Mouse (Mus musculus): ENCODE results near the gene Kctd19. TPM values are rescaled to one million over a fixed set of nuclear protein-coding genes. Genes with fewer than 3 reads are reported as not detected.

Gene Kctd19
- 0.27 and 0.32 TPM in 2 replicates for polyA plus RNA-seq (2012; rRNA removed)

DNA sequence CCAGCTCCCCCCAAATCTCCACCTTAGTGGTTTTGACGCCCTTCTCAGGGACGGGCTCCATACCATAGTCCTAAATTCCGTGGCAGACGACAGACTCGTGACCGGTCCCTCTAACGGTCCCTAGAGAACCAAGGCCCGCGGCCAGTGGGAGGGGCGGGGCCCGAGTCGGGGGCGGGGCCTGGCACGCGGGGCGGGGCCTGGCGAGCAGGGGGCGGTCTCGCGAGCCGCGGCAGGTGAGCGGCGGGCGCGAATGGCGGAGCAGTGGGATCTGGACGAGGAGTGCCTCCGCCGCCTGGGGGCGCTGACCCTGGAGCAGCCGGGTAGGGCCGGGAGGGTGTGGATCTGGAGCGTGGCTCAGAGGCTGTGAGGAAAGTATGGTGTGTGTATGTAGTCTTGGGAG lies at the start of gene Kctd19, which contains the start of gene Lrrc36:
Gene Kctd19, minus strand, starts transcription at position 112 of the 400 bp plus-strand sequence.
Gene Lrrc36, plus strand, starts transcription at position 181 of the 400 bp plus-strand sequence.
- peak; percentile 63 for DNase-seq
- Histone ChIP-seq H3K4me1 (ENCODE audit: control insufficient read depth, insufficient read depth, low read length) (0 out of 2 replicates have a peak, but pooled peaks cover 3% of the 10 kb centered on the region), H3K4me3 (replicated peaks; ENCODE audit: extremely low read depth, low read depth, low read length) (peak within 1 kb of the TSS; percentile 16)
- WGBS, result 2% methylated on average over 34 of the region's 34 CpGs
- TF ChIP-seq CTCF (IDR thresholded peaks at IDR 0.05; ENCODE audit: insufficient read depth, low read length), result no peak
- no peak for TF ChIP-seq POLR2A (IDR thresholded peaks at IDR 0.05; ENCODE audit: borderline replicate concordance, extremely low read depth, low read depth, low read length)

DNA sequence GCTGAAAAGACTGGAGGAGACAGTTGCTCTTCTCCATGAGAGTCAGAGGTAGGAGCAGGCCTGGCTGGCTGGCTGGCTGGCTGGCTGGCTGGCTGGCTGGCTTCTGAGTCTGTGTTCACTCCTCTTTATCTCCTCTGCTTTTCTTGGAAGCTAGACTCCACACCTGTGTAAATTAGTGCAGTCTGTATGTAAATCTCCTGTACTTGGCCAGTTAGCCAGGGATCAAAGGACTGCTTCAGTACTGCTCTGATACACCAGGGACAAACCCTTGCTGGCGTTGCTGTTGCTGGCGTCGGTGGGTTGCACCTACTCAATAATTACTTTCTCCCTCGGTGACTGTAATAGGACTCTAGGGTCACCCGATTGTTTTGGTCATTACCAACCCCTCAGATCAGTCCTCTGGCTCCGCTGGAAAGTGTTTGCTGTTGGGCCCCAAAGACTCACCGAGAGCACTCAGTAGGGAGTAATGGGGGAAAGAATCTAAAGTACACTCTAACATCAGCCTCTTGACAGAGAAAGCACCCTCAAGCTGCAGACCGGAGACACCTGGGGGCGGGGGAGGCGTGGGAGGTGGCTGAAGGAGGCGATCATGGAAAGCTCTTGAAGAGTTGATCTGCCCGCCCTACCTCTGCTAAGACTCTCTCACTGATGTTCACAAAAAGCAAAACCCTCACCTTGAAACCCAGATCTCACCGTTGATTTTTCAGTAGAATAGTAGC lies 47.9 kb upstream of the Kctd19 start:
- H3K4me3 ChIP-seq (replicated peaks; ENCODE audit: extremely low read depth, low read depth, low read length), result no peak overlapping the region
- no peaks in the 10 kb centered on the region for H3K4me1 ChIP-seq (ENCODE audit: control insufficient read depth, insufficient read depth, low read length)
- TF ChIP-seq CTCF (IDR thresholded peaks at IDR 0.05; ENCODE audit: insufficient read depth, low read length) (no peak), POLR2A (IDR thresholded peaks at IDR 0.05; ENCODE audit: borderline replicate concordance, extremely low read depth, low read depth, low read length) (no peak)
- DNase-seq, result peak; percentile 48
- 54% methylated on average over 13 of the region's 13 CpGs for WGBS

DNA sequence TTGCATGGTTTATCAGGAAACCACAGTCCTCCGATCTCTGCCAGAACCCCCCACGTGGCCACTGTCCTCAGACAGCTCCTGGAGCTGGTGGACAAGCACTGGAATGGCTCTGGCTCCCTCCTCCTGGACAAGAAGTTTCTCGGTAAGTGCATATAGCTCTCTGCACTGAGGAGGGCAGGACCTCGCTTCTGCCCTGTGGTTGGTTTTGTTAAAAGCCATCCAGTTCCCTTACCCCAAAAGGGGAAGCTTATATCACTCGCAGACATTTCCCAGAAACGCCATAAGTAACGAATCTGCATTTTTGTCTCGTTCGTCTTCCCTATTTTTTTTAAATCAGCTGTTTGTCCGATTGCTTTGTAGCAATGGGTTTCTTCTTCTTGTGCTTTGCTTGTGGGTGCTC lies 41.9 kb upstream of the Kctd19 start:
- no peak for TF ChIP-seq CTCF (IDR thresholded peaks at IDR 0.05; ENCODE audit: insufficient read depth, low read length)
- no peak for TF ChIP-seq POLR2A (IDR thresholded peaks at IDR 0.05; ENCODE audit: borderline replicate concordance, extremely low read depth, low read depth, low read length)
- 48% methylated on average over 10 of the region's 10 CpGs for WGBS
- DNase-seq, result no peak
- H3K4me1 ChIP-seq (ENCODE audit: control insufficient read depth, insufficient read depth, low read length), result peaks cover 4% of the 10 kb centered on the region
- H3K4me3 ChIP-seq (replicated peaks; ENCODE audit: extremely low read depth, low read depth, low read length), result no peak overlapping the region

DNA sequence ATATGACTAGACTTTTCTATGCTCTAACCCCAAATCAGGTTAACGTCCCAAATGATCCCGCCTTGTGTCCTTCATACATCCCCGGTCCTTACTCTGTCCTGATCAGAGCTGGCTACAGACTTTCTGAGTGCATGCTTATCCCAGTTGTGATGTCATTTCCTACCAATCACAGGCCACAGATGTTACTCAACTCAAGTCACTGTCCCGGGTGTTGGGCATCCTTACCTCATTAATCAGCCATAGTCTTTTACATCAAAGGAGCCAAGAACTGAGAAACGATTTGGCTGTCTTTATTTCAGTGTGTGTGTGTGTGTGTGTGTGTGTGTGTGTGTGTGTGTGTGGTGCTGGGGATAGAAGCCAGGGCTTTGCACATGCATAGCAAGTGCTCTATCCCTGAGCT lies 40.8 kb upstream of the Kctd19 start:
- no peak for DNase-seq
- WGBS, result 41% methylated on average over 5 of the region's 5 CpGs
- no peak for TF ChIP-seq POLR2A (IDR thresholded peaks at IDR 0.05; ENCODE audit: borderline replicate concordance, extremely low read depth, low read depth, low read length)
- no peak for TF ChIP-seq CTCF (IDR thresholded peaks at IDR 0.05; ENCODE audit: insufficient read depth, low read length)
- Histone ChIP-seq H3K4me3 (replicated peaks; ENCODE audit: extremely low read depth, low read depth, low read length) (no peak overlapping the region), H3K4me1 (ENCODE audit: control insufficient read depth, insufficient read depth, low read length) (peaks cover 4% of the 10 kb centered on the region)

DNA sequence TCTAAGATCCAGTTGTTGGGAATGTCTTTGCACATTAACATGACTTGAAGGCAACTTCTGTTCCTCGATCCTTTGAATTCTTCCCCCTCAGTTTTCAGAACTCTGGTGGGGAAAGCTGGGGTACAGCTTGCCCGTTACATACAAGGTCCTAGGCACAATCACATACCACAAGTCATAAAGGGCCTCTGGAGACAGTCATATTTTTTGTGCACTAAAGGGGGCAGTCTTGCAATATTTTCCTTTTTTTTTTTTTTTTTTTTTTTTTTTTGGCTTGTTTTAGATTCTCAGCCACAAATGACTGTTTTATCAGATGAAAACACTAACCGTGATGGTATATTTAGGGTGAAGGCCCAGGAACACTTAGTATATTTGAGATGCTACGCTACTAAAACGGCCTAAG lies 40.0 kb upstream of the Kctd19 start:
- WGBS, result 41% methylated on average over 5 of the region's 5 CpGs
- TF ChIP-seq CTCF (IDR thresholded peaks at IDR 0.05; ENCODE audit: insufficient read depth, low read length) (no peak), POLR2A (IDR thresholded peaks at IDR 0.05; ENCODE audit: borderline replicate concordance, extremely low read depth, low read depth, low read length) (no peak)
- no peak overlapping the region for H3K4me3 ChIP-seq (replicated peaks; ENCODE audit: extremely low read depth, low read depth, low read length)
- DNase-seq, result no peak
- peaks cover 4% of the 10 kb centered on the region for H3K4me1 ChIP-seq (ENCODE audit: control insufficient read depth, insufficient read depth, low read length)

DNA sequence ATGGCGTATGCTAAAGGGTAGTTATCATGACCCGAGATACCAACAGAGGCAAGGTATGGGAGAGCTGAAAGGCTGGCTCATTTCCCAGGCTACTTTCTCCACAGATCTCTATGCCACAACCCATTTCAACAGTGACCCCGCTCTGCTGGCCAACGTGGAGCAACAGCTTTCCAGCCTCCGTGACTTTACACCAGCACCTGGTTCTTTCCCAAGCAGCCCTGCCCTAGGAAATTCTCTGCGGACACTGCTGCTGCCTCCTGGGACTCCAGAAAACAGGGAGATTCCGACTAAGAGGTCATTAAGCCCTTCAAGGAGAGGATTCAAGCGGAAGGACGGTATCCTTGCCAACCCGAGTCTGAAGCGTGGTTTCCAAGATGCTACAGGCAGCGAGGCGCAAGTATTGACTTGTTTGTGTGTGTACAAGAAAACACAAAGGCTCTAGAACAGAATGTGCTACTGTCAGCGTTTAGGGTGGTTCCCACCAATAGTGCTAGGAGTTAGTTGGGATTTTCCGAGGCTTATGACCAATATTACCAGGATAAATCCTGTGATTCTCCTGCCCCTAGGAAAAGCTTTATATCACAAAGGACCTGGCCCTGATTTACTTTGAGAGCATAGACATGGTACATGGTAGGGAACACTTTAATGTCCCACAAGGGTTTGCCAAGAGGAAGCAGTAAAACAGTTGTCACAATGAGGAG lies 38.8 kb upstream of the Kctd19 start:
- no peak for TF ChIP-seq CTCF (IDR thresholded peaks at IDR 0.05; ENCODE audit: insufficient read depth, low read length)
- TF ChIP-seq POLR2A (IDR thresholded peaks at IDR 0.05; ENCODE audit: borderline replicate concordance, extremely low read depth, low read depth, low read length), result no peak
- DNase-seq, result no peak
- peaks cover 4% of the 10 kb centered on the region for H3K4me1 ChIP-seq (ENCODE audit: control insufficient read depth, insufficient read depth, low read length)
- WGBS, result 64% methylated on average over 15 of the region's 15 CpGs
- no peak overlapping the region for H3K4me3 ChIP-seq (replicated peaks; ENCODE audit: extremely low read depth, low read depth, low read length)

DNA sequence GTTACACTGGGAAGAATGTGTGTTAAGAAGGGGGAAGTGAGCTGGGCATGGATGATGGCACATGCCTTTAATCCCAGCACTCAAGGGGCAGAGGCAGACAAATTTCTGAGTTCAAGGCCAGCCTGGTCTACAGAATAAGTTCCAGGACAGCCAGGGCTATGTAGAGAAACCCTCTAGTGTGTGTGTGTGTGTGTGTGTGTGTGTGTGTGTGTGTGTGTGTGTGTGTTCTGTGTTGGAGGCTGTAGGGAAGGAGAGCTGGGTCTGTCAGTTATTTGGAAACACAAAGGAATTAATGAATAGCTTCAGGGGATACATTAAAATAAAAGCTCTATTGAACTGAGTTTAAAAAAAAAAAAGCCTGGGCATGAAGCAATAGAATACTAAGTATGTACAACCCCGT lies 37.7 kb upstream of the Kctd19 start:
- no peak for DNase-seq
- H3K4me3 ChIP-seq (replicated peaks; ENCODE audit: extremely low read depth, low read depth, low read length), result no peak overlapping the region
- 72% methylated on average over 1 of the region's 1 CpGs for WGBS
- peaks cover 4% of the 10 kb centered on the region for H3K4me1 ChIP-seq (ENCODE audit: control insufficient read depth, insufficient read depth, low read length)
- no peak for TF ChIP-seq POLR2A (IDR thresholded peaks at IDR 0.05; ENCODE audit: borderline replicate concordance, extremely low read depth, low read depth, low read length)
- TF ChIP-seq CTCF (IDR thresholded peaks at IDR 0.05; ENCODE audit: insufficient read depth, low read length), result no peak

DNA sequence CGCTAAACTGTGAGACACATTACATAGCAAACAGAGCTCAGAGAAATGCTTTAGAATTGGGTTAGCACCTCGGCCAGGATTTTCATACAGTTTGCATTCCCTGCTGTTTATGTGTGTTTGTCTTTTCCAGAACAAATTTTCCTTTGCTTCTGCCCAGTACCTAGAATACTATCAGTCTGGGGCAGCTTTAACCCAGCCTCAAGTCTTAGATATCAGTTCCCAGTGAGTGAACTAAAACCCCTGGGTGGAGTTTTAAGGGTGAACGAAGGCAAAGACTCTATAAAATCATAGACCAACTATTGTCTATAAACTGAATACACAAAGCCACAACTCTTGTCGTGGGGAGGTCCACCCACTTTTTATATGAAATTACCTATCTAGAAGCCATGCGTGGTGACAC lies 35.3 kb upstream of the Kctd19 start:
- 85% methylated on average over 5 of the region's 5 CpGs for WGBS
- Histone ChIP-seq H3K4me1 (ENCODE audit: control insufficient read depth, insufficient read depth, low read length) (peaks cover 2% of the 10 kb centered on the region), H3K4me3 (replicated peaks; ENCODE audit: extremely low read depth, low read depth, low read length) (no peak overlapping the region)
- no peak for DNase-seq
- TF ChIP-seq CTCF (IDR thresholded peaks at IDR 0.05; ENCODE audit: insufficient read depth, low read length) (no peak), POLR2A (IDR thresholded peaks at IDR 0.05; ENCODE audit: borderline replicate concordance, extremely low read depth, low read depth, low read length) (no peak)

DNA sequence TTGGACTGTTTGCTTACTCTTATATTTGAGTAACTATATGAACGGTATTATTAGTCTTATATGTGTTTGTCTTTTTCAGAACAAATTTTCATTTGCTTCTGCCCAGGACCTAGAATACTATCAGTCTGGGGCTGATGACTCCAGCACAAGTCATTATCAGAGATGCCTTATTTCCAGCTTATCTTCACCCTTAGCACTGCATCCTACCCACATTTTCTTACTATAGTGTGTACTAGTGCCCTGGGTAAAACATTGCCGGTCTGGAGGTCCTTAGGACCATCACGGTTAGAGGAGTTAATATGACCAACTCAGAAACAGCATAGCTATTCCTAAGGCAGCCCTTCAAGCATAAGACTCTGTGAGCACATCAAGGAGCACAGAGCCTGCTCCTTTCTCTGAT lies 34.9 kb upstream of the Kctd19 start:
- no peak for TF ChIP-seq CTCF (IDR thresholded peaks at IDR 0.05; ENCODE audit: insufficient read depth, low read length)
- no peak for DNase-seq
- Histone ChIP-seq H3K4me1 (ENCODE audit: control insufficient read depth, insufficient read depth, low read length) (no peaks in the 10 kb centered on the region; the same call in 1 of the 2 replicates), H3K4me3 (replicated peaks; ENCODE audit: extremely low read depth, low read depth, low read length) (no peak overlapping the region)
- 93% methylated on average over 3 of the region's 3 CpGs for WGBS

DNA sequence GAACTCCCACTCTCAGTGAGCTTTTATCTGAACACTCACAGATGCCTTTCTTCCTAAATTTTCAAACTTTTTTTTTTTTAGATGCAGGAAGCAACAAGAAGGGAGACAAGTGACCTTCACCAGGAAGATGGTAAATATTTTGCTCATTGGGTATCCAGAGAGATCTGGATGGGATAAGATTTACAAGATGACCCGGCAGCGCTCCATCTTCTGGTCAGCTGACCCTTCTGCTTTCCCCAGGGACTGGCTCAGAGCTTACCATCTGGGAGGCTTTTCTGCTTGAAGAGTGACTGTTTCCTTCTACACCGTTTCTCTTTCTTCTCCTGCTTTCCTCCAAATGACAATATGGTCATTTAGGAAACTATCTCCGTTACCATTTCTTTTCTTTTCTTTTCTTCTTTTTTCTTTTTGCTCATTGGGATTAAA lies 32.8 kb upstream of the Kctd19 start:
- no peak for DNase-seq
- 37% methylated on average over 4 of the region's 4 CpGs for WGBS
- TF ChIP-seq CTCF (IDR thresholded peaks at IDR 0.05; ENCODE audit: insufficient read depth, low read length) (no peak), POLR2A (IDR thresholded peaks at IDR 0.05; ENCODE audit: borderline replicate concordance, extremely low read depth, low read depth, low read length) (no peak)
- Histone ChIP-seq H3K4me3 (replicated peaks; ENCODE audit: extremely low read depth, low read depth, low read length) (no peak overlapping the region), H3K4me1 (ENCODE audit: control insufficient read depth, insufficient read depth, low read length) (no peaks in the 10 kb centered on the region)

Data from lung, adult 2 months (tissue).